Mouse (Mus musculus) left cerebral cortex, adult 8-10 months (tissue): Measurements from ENCODE around the gene Olfr968. TPM values are rescaled to one million over a fixed set of nuclear protein-coding genes. Genes with fewer than 3 reads are reported as not detected.

Source experiments
- DNase-seq, 2 experiments: peaks; one replicate each; pipeline ENCODE4 v3.0.0; 2022; ENCODE audit warnings: low spot score in 2 of 2
- total RNA-seq, 4 experiments: library from RNA; stranded (reverse); gene quantifications; 2 replicates each; pipeline ENCODE4 v1.2.4; 2022

Olfr968 gene
- total RNA-seq, result not detected

DNA sequence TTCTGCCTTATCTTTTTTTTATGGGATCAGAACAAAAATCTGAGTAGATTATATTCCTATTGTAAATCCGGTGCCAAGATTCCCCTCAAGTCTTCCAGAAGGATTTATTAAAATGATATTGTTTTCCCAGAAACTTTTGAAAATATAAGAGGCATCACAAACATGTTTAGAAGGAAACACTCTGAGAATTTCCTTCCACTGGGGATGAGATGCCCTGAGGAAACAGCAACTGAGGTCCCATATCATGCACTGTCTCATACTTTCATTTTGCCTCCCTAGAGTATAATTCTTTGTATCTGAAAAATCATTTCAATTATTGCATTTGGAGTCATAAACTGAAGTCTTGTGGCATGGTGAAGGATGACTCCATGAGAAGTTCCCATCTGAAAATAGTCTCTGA, at the start of gene Olfr968:
Olfr968 (minus strand) TSS at position 101 of the 400 bp plus-strand sequence.
- no peak for DNase-seq

DNA sequence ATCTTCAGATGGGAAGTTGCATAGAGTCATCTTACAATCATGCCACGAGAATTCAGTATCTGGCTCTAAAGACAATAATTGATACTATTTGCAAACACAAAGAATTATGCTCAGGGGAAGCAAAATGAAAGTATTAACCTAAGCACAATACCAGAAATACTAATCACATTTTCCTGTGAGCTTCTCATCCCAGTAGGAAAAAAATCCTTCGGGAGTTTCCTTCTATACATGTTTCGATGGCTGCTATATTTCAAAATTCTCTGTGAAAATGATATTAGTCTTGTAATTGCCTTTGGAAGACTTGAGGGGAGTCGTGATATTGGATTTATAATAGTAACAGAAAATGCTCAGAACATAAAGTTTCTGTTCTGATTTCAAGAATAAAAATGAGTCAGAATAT, 25.5 kb upstream of the Olfr968 start, which contains the start of gene Olfr970:
Olfr970 (plus strand) TSS at position 301 of the 400 bp plus-strand sequence.
- no peak for DNase-seq

DNA sequence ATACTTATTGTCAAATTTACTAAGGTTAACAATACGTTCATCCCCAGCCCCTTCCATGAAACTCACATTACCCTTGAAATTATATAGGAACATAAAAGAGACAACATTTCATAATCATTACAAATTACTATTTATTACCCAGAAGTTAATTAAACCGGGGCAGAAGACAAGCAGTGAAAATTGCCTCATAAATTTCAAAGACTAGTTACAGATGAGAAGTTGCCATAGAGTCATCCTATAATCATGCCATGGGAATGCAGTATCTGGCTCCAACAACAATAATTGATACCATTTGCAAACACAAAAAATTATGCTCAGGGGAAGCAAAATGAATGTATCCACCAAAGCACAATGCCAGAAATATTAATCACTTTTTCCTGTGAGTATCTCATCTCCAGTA, 7.5 kb upstream of the Olfr968 start, which contains the start of gene Olfr969:
Olfr969 (plus strand) TSS at position 388 of the 400 bp plus-strand sequence.
- no peak for DNase-seq

DNA sequence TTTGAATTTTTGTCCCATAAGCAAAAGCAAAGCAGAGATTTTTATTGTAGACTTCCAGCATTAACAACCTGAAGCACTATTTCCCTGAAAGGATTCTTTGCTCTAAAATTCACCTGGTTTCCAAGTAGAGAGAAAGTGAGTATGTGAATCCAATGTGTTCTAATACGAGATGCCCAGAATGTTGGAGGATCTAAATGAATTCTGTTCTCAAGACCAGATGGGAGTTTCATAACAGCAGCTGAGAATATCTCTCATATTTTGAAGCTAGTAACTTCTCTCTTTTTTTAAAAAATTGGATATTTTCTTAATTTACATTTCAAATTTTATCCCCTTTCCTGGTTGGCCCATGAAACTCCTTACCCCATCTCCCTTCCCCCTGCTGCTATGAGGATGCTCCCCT, 36.6 kb downstream of the Olfr968 start:
- DNase-seq, result no peak

DNA sequence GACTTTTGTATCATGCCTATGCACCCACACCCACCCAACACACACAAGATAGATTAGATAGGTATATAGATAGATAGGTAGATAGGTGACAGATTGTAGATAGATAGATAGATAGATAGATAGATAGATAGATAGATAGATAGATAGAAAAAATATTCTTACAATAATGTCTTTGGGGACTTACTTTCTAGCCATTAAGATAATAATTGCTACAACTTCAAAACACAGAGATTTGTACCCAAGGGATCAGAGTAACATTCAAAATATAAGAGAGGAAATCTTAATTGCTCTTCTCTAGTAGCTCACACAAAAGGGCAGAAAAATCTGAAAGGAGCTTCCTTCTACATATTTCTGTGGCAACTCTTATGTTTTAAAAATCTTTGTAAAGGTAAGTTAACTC, 37.1 kb downstream of the Olfr968 start, which contains the start of gene Olfr967:
Olfr967 (plus strand) TSS at position 301 of the 400 bp plus-strand sequence.
- no peak for DNase-seq

DNA sequence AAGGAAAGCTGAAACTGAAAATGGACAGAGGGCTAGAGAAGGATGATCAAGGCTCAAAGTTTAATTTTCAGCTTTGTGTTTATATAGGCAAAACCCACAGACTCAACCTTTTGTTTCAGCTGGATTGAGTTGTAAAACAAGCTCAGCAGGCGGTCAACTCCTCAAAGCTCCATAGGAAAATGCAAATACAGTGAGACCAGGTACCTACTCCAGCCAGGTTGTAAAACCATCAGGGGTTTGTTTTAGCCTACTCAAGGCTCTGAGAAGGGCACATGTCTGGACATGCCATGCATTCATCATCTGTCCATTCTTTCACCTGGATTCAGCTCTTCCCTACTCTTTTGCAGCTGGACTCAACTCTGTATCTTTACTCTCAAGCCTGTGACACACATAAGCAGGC, 42.3 kb downstream of the Olfr968 start:
- no peak for DNase-seq

DNA sequence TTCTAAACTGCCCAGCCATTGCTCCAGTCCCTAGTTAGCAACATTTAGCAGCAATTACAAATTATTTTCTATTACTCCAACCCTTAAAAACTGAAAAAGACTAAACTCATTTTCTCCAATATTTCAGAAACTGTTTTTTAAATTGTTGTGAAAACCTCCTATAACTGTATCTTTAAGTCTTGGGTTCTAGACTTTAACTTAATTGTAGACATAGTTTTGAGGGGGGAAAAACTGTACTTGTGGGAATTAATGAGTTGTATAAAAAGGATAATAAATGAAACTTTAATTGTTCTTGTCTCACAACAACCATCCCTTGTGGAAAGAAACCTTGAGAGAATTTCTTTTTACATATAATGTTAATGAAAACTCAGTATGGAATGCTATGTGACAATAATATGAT, 52.4 kb downstream of the Olfr968 start, which contains the start of gene Olfr150:
Olfr150 (plus strand) TSS at position 301 of the 400 bp plus-strand sequence.
- DNase-seq, result no peak

Other genes with a start within 250 kb of the Olfr968 start
- gene Olfr958, start 229.2 kb downstream of the Olfr968 start, total RNA-seq, result not detected
- not detected for gene Olfr959, start 207.7 kb downstream of the Olfr968 start, total RNA-seq
- 1 to 10 TPM; 2.6 to 9.4 (median 6.5) TPM for gene AW551984, start 178.8 kb downstream of the Olfr968 start, total RNA-seq
- gene Olfr148, start 172.6 kb downstream of the Olfr968 start, total RNA-seq, result not detected
- not detected for gene Olfr960, start 161.9 kb downstream of the Olfr968 start, total RNA-seq
- not detected for gene Olfr961, start 138.2 kb downstream of the Olfr968 start, total RNA-seq
- not detected for gene Olfr963, start 116.0 kb downstream of the Olfr968 start, total RNA-seq
- not detected for gene Olfr149, start 76.1 kb downstream of the Olfr968 start, total RNA-seq
- not detected for gene Olfr965, start 71.9 kb downstream of the Olfr968 start, total RNA-seq
- not detected for gene Olfr150, start 52.3 kb downstream of the Olfr968 start, total RNA-seq
- under 1 TPM in 1 of 4 experiments, not detected in 3; 0.30 TPM for gene Olfr967, start 37.0 kb downstream of the Olfr968 start, total RNA-seq
- not detected for gene Olfr969, start 7.7 kb upstream of the Olfr968 start, total RNA-seq
- gene Olfr970, start 25.6 kb upstream of the Olfr968 start, total RNA-seq, result not detected
- gene Olfr971, start 53.6 kb upstream of the Olfr968 start, total RNA-seq, result not detected
- gene Olfr972, start 83.2 kb upstream of the Olfr968 start, total RNA-seq, result not detected
- gene Olfr229, start 124.1 kb upstream of the Olfr968 start, total RNA-seq, result not detected
- not detected for gene Olfr974, start 154.2 kb upstream of the Olfr968 start, total RNA-seq
- gene Olfr975, start 168.8 kb upstream of the Olfr968 start, total RNA-seq, result not detected
- not detected for gene Olfr976, start 177.9 kb upstream of the Olfr968 start, total RNA-seq
- not detected for gene Olfr978, start 208.9 kb upstream of the Olfr968 start, total RNA-seq
- gene Olfr979, start 220.2 kb upstream of the Olfr968 start, total RNA-seq, result not detected
- gene Olfr980, start 226.3 kb upstream of the Olfr968 start, total RNA-seq, result not detected
- gene Olfr981, start 238.2 kb upstream of the Olfr968 start, total RNA-seq, result not detected